Mouse (Mus musculus): Measurements from ENCODE around the gene Fam19a2.

DNA sequence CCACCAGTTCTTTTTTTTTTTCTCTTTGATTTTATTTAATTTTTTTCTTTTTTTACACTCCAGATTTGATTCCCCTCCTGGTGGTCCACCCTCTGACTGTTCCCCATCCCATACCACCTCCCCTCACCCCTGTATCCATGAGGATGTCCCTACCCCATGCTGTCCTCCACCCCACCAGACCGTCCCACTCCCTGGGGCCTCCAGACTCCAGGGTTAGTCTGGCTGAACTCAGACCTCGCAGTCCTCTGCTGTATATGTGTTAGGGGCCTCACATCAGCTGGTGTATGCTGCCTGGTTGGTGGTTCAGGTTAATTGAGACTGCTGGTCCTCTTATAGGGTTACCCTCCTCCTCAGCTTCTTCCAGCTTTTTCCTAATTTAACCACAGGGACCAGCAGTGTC lies 362.9 kb downstream of the Fam19a2 start:
- TF ChIP-seq CTCF (IDR thresholded peaks at IDR 0.05; ENCODE audit: low read depth) (no peak), EP300 (IDR thresholded peaks at IDR 0.05; ENCODE audit: low read depth) (no peak)
